Mouse (Mus musculus) heart, postnatal 14 days (tissue): ENCODE results near the gene Slc50a1. TPM values are rescaled to one million over a fixed set of nuclear protein-coding genes. Genes with fewer than 3 reads are reported as not detected.
A peak's percentile ranks its signal among the peaks of the same experiment; 100 is the strongest.

Experiments used
- DNase-seq, 2 experiments: peaks; one replicate each; pipeline ENCODE4 v3.0.0; 2021 to 2022
- intact Hi-C: fragments of 180-260 bp; cut with DNase I; formaldehyde crosslinking; loops from one replicate; pipeline ENCODE4 v1.15.1; 2025
- total RNA-seq, 2 experiments: library from RNA; stranded (reverse); gene quantifications; 2 replicates each; pipeline ENCODE4 v1.2.3; 2021

Slc50a1 gene
- total RNA-seq, 2 experiments from 2014 or later = 20.6 to 22.7 TPM

DNA sequence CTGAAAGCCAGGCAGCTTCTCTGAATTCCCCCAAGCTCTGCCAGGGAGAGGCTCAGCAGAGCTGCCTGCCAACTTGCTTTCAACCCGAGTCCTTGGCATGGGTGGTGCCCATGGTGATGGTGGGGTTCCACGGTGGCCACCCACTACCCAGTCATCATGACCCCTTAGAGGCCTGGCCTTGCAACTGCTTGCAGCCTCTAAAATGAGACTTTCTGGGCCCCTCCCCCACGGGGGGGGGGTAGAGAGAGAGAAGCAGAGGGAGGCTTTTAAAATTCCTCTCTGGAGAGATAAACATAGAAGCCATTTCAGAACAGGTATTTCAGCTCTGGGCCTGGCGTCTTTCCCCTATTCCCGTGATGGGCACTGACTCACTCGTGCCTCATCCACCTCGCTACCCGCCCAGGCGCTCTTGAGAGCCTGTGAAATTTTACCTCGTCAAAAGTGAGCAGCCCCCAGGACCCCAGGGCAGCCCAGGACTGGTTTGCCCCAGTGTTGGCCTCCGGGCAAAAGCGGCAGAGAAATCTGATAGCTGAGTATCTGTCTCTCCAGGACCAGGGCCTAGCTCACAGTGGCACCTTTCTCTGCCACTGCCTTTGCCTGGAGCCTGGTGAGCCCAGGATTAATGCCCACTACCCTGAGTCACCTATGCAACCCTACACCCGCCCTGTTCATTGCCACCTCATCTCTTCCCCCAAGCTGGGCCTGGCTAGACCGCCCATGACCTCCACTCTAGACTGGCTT is 7.1 kb upstream of the Slc50a1 start:
- peak; percentile 34 to 69 for DNase-seq
- intact Hi-C loops = no loop called here

DNA sequence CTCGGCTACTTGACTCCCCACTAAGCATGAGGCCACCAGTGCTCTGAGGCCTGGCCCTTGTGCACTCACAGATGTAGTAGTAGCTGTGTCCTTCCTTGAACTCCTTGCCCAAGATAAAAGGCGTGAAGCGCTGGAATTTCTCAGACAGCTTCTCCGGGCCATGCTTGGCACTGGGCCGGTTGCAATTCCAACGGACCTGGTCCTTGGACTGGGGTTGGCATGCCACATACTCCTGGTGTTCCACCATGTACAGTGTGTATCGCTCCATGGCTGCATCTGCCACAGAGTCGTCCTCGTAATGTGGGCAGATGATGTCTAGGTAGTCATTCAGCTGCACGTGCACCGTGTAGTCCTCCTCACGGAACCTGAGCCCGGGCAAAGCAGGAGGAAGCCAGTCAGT is 5.7 kb upstream of the Slc50a1 start:
- intact Hi-C loops = no loop called here
- DNase-seq = no peak

DNA sequence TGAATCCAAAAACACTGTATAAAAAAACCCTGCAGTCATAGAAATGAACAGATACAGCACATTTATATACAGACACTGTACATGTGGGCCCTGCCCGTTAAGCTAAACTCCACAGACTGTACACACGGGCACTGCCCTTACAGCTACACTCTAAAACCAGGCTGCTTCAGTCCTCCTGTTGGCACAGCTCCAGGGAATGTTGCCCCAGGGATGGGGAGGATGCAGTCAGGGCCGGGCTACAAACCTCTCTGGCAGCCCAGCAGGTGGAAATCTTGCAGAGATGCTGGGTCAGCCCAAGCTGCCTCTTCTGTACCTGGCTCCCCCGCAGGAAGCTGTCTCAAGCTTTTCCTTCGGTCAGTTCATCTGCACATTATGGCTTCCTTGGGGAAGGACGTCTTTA is 1.4 kb upstream of the Slc50a1 start:
- intact Hi-C loops = no loop called here
- peak; percentile 40 to 56 for DNase-seq

DNA sequence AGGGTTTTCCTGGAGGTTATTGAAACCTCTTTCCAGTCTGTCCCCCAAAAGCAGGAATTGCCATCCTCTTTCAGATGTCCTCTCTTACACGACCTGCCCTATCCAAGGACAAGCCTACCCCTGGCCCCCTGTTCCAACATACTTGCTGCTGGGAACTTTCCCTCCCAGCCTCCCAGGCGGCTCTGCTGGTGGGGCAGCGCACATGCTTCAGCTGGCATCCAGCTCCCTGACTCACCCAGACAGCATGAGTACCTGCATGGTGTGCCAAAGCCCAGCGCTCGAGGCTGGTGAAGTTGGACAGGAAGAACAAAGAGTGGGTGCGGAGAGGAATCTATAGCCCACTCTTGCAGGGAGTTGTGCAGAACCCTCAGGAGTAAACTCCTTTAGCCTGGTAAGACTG is 521 bp upstream of the Slc50a1 start:
- peak; percentile 53 to 60 for DNase-seq
- intact Hi-C loops = no loop called here

DNA sequence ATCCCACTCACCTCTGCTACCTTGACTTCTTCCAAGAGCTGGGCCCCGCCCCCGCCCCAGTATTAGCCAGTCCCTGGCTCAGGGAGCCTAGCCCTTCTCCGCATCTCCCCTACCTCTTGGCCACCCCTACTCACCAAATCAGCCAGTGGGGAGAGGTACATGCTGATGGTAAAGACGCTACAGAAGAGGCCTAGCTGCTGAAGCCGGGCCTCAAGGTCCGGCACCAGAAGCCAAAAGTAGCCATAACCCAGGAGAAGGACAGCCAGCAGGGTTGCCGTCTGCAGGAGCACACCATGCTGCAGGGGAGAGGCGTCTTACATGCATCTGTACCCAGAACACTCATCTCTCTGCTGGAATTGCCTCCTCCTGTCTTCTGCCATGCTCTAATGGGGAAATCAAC is 1.5 kb downstream of the Slc50a1 start:
- intact Hi-C loops = no loop called here
- no peak for DNase-seq

DNA sequence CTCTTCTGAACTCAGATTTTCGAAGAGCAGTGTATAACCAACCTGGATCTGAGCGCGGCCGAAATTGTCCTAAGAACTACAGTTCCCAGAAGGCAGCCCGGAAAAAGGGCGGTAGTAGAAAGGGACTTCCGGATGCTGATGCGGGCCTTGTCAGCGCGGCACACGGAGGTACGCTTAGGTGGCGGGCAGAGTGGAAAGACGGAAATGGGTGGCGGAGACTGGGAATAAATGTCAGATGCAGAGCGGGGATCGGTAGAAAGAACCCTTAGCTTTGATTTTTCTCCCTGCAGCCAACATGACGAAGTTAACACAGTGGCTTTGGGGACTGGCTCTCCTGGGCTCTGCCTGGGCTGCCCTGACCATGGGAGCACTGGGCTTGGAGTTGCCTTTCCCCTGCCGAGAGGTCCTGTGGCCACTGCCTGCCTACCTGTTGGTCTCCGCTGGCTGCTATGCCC is 3.9 kb downstream of the Slc50a1 start:
- intact Hi-C loops = loop anchor here (2.0 kb wide), 1 partner anchor 16 kb away; no protein-coding TSS in a partner anchor

DNA sequence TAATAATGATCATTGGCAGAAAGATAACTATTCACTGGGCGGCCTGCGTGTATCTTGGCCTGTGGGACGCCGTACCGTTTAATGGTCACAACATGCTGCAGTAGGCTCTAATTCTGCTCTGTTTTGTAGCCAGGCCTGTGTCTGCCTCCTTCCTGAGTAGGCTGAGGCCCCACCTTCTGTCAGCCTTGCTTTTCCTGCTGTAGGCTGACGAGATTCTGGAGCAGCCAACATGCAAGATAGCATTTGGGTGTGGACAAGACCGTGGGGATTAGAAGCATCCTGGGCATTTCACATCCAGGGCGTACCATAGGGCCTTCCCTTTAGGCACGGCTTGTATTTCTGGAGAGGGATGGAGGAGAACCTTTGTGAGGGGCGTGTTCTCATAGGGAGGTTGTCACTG is 8.0 kb downstream of the Slc50a1 start:
- intact Hi-C loops = no loop called here
- peak; percentile 37 to 56 for DNase-seq

More for the DNA sequence above, 3.9 kb downstream of the Slc50a1 start:
- DNase-seq = peak; percentile 73 to 80

DNA sequence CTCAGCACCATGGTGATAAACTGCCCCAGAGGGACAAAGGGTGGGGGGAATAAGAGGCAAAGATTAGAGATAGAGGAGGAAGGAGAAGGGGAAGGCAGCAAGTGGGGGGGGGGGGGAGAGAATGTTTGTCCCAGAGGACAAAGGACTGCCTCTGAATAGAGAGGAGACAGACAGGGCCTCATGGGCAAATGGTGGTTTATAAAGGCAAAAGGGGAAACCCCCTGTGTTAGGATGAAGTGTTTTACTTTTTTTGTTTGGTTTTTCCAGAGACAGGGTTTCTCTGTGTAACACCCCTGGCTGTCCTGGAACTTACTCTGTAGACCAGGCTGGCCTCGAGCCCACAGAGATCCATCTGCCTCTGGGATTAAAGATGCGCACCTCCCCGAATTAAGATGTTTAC is 10.2 kb downstream of the Slc50a1 start:
- intact Hi-C loops = no loop called here
- no peak for DNase-seq

DNA sequence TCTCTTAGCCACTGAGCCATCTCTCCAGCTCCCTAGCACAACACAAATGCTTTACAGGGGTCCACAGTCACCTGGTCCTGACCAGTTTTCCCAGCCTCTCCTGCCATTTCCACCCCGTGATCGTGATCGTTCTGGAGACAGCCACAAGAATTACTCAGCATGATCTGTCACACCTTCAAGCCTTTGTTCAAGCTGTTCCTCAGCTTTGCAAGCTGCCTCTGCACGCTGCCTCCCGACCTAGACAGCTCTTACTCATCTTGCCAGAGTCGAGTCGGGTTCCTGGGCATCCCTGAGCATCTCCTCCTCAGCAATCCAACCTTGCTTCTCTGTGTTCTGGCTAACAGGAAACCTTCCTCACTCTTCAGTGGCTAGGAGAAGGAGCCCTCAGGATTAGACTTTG is 11.3 kb downstream of the Slc50a1 start, which contains the start of gene Dpm3:
Dpm3 (plus strand) TSS at position 283 of the 400 bp plus-strand sequence.
- DNase-seq = no peak
- intact Hi-C loops = no loop called here

DNA sequence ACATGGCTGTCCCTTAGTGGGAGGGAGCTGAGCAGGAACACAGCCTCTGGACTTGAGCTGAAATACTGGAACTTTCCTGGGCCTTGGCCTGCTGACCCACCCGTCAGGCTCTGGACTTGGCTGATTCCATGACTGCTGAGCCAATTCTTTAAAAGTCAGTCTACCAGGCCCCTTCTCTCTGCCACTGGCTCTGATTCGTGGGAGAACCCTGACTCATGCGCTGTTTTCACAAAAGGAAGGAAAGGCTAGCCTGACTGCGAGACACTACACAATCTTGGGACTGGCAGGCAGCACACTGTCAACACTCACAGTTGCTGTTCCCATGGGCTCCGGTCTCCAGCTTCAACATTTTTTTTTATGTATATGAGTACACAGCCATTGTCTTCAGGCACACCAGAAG is 14.2 kb downstream of the Slc50a1 start:
- peak in 1 of 2 experiments; percentile 51 for DNase-seq
- intact Hi-C loops = no loop called here

DNA sequence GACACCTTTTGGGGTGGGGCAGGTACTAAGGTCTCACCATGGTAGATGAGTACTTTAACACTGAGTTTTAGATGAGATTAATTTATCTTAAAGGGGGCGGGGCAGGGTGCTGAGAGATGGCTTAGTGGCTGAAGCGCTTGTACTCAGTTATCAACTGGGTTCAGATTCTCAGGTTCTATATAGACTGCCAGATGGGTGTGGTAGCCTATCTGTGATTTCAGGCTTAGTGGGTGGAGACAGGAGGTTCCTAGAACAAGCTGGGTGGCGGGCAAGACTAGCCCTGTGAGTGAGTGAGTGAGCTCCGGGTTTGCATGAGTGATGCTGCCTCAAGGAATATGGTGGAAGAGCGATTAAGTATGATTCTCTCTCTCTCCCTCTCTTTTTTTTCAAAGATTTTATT is 15.4 kb downstream of the Slc50a1 start:
- no peak for DNase-seq
- intact Hi-C loops = no loop called here

DNA sequence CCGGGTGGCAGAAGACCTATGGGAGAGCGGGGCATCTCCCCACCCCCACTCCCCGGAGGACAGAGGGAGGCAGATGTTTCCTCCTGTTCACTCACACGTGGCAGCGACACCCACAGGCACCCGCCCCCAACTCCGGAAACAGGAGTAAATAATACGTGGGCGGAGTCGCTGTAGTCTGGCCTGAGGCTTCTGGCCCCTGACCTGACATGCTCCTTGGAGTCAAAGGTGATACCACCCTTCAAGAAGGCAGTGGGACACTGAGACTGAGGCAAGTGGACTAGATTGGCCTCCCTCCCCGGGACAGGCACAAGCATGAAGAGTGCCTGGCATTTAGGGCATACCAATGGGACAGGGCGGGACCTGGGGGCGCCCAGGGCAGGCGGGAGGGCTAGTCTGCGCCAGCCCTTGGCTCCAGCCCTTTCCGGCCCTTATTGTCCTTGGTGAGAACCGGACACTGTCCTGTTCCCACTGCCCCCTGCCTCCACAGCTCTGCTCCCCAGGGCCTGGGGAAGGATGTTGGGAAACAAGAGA is 18.9 kb downstream of the Slc50a1 start:
- intact Hi-C loops = loop anchor here (2.0 kb wide), 1 partner anchor 15 kb away; no protein-coding TSS in a partner anchor
- peak; percentile 68 to 69 for DNase-seq

DNA sequence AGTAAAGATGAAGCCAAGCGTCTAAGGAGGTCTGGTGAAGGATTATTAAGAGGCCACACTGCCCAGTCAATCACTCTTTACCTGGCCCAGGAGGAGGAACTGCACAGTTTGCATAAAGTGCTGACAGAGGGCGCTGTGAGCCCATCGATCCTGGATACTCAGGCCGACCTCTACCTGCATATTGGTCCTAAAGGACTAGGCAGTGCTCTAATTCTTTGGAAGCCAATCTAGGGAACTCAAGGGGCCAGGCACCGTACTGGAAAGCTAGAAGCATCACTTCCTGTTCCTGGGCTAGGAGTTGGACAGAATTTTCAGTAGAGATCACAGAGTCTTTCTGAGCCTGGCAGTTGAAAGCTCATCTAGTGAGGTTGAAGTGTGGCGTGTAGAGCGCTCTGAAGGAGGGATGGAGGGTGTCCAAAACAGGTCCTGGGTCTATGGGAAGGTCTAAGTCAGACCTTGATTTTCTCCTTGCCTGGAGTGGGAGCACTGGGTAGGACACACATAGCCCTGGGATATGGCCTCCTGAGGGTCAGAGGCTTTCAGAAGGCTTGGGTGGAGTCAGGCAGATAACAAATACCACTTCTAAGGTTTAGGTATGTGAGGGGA is 19.8 kb downstream of the Slc50a1 start:
- peak; percentile 74 to 77 for DNase-seq
- intact Hi-C loops = loop anchor here (1.0 to 2.0 kb wide), 3 partner anchors 16 to 58 kb away; no protein-coding TSS in a partner anchor

DNA sequence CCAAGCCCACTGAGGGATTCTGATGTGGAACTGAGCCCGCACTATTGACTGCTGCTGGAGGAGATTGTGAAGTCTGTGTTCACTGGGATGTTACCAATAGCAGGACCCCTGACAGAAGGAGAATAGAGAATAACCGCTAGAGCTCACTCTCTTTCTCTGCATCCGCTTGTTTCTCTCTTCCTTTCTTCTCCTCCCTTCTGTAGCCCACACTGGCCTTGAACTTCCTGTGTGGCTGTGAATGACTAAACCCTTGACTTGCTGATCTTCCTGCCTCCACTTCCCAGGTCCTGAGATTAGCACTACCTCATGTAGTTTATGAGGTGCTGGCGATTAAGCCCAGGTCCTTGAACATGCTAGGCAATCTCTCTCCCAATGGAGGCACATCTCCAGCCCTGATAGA is 22.9 kb downstream of the Slc50a1 start:
- DNase-seq = no peak
- intact Hi-C loops = no loop called here

DNA sequence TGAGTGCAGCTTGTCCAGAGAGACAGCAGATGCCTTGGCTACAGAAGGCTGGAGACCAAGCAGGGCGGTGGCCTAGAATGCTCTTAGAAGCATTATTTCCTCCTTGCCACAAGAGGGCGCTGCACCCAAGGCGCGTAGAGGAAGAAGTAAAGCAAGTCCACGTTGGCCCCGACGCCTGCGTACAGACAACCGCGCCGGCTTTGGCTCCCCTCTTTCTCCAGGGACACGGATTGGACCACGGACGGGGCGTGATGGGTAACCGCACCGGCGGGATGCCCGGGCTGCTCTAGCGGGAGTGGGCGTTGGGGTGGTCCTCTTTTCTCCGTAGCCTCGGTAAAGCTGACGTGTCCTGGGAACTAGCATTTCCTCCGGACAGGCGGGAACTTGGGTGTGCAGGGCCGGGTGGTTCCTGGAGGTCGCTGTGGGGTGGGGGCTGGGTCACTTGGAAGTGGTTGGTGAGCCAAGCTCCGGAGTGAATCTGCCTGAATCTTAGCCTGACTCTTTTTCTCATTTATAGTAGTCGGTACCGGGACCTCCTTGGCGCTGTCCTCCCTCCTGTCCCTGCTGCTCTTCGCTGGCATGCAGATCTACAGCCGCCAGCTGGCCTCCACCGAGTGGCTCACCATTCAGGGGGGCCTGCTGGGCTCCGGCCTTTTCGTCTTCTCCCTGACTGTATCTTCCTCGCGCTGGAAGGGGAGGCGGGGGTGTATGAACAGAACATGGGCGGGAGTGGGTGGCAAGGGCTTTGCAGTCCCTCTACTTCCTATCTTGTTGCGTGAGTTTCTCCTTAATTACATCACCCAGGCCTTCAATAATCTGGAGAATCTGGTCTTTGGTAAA is 23.9 kb downstream of the Slc50a1 start, which contains the start of gene Trim46:
Trim46 (minus strand) TSS at position 49 of the 840 bp plus-strand sequence.
- intact Hi-C loops = no loop called here
- DNase-seq = peak; percentile 90 to 92

DNA sequence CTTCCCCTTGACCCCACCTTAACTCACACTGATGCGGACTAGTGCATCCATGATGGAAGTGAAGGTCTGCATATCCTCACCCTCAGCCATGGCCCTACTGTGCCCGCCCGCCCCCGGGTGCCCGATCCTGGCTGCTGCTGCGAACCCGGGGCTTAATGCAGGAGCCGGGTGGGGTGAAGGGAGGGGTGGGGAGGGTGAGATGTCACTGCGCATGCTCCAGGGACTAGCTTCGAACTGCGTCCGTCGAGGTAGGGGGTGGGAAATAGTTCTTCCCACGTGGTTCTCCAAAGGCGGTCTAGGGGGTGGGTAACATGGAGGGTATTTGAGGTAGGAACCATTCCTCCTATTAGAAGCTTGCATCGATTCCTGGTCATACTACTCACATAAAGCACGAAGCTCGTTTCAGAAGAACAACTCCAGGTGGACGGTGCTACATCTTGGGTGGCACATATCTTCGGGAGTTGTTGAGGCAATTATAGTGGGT is 24.6 kb downstream of the Slc50a1 start, which contains the start of gene Krtcap2:
Krtcap2 (plus strand) TSS at position 279 of the 484 bp plus-strand sequence.
- intact Hi-C loops = no loop called here
- peak; percentile 33 to 36 for DNase-seq

DNA sequence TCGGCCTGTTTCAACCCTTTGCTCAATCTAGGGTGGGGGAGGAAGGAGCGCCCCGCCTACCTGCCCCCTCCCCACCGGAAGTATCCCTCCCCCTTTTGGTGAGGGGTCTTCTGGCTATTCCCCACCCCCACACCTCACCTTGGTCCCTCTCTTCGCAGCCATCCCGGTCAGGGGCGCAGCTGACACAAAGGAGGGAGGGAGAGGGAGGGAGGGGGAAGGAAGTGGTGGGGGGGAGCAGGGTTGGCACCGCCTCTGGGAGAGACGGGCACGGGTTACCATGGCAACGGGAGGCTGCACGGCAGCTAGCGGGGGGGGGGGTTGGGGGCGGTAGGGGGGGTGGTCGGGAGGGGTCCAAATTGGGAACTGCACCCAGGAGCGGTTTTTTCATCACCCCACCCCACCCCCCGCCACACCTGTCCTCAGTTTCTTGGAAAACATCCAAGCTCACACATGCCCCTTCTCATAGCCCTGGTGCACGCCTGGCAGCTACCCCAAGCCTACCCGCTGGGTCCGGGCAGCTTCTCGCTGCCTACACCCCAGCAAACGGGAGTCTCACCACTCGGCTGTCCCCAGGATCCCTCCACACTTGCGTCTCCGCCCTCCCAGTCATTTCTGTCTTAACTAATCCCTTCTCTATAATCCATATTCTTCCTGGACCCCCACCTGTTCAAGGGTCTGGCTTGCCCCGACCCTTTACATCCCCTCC is 25.2 kb downstream of the Slc50a1 start:
- intact Hi-C loops = no loop called here
- no peak for DNase-seq

DNA sequence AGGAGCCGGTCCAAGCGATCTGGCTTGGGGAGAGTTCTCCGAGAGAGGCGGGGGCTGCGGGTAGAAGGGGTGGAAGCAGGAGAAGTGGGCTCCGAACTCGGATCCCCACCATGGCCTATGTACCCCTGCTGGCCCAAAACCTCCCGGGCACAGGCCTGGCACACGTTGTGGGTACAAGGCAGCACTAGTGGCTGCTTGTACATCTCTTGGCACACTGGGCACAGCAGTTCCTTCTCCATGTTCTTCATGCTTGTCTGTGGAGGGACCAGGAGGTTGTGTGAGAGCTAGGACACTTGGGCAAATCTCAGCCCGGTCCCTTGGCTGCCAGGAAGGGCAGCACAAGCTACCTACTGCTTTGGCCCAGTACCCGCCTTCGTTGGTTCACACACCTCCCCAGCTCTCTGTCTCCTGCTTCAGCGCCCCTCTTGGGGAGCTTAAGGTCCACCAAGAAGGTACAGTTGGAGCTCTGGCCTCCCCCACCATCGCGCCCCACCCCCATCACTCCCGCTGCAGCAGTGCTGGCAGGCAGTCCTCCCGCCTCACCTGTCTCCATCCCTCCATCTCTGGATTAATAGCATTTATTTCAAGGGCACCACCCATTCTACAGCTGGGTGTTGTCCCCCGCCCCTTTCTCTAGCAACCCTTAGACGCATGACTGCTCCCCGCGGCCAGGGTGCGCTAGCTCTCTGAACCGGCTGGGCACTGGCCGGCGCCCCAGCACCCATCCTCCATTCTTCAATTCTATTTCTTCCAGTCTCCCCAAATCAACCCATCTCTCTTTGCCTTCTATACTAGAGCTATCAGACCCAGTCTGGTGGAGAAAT is 26.0 kb downstream of the Slc50a1 start:
- intact Hi-C loops = no loop called here
- peak in 1 of 2 experiments; percentile 38 for DNase-seq

DNA sequence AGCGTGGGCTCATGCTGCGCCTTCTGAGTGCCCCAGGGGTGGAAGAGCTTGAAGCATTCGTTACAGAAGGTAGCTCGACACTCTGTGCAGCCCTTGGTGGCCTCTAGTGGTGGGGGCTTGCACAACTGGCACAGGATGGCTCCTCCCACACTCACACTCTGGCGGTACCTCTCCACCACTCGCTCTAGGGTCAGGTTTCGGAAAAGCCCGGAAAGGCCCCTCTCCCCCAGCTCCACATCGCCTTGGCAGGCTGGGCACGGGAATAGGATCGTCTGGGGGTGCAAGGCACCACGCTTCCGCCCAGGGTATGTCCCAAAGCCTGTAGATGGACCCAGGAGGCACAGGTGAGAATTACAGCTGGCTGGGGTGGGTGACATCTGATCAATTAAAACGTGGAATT is 26.8 kb downstream of the Slc50a1 start:
- DNase-seq = peak in 1 of 2 experiments; percentile 57
- intact Hi-C loops = no loop called here
